Mouse (Mus musculus): ENCODE measurements around the gene Tmem192.

GRCm38 (mm10) chr8:64934997-64935396 is 12.0 kb upstream of the Tmem192 start:
- TF ChIP-seq CTCF (IDR thresholded peaks at IDR 0.05; ENCODE audit: control insufficient read depth, insufficient read depth, insufficient read length) (no peak), USF1 (IDR thresholded peaks at IDR 0.05; ENCODE audit: low read depth) (no peak), CEBPB (IDR thresholded peaks at IDR 0.05; ENCODE audit: low read depth) (no peak), MAX (IDR thresholded peaks at IDR 0.05) (no peak)

Measured in C2C12 (cell line).